Mouse (Mus musculus): ENCODE data around the gene Ctr9.

Ctr9 gene

GRCm38 (mm10) chr7:111098196-111098595 lies 69.4 kb downstream of the Ctr9 start:
- DNase-seq (ENCODE audit: low spot score) = no peak

Data from lung, postnatal 25 days (tissue).